Mouse (Mus musculus): ENCODE measurements around the gene H2-D1. TPM values are rescaled to one million over a fixed set of nuclear protein-coding genes. Genes with fewer than 3 reads are reported as not detected.
A peak's percentile ranks its signal among the peaks of the same experiment; 100 is the strongest.
"Not testable (repeated sequence)": the region's sequence is repeated elsewhere in the genome, so short reads cannot be mapped to it uniquely, and the experiment has no call there.

H2-D1 gene
- total RNA-seq, 2 experiments from 2014 or later: 22.1 to 26.7 TPM

DNA sequence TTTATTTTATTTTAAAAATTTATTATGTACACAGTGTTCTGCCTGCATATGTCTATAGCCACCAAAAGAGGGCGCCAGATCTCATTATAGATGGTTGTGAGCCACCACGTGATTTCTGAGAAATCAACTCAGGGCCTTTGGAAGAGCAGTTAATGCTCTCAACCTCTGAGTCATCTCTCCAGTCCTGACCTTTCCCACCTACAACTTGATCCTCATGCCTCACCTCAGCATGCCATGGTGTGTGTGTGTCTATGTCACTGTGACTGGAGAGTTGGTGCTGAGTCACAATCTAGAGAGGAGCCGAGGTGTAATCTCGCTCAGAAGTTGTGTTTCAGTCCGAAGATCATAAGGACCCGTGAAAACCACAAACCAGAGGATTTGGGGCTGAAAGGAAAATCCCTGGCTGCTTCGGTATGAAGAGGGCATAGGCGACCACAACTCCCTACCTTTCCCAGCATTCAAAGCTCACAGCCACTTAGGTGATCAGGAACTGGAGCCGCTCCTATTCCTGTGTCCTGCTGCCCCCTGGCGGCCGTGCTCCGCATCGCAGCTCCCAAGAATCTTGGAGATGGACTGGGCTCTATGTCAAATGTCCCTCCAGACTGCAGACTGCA is 39.2 kb downstream of the H2-D1 start:
- DNase-seq (ENCODE audit: low spot score in 2 of 2): peak; percentile 67 to 91

GRCm38 (mm10) chr17:35303271-35303670 is 40.7 kb downstream of the H2-D1 start:
- DNase-seq (ENCODE audit: low spot score in 2 of 2): no peak

GRCm38 (mm10) chr17:35303756-35304350 is 41.3 kb downstream of the H2-D1 start:
- DNase-seq (ENCODE audit: low spot score in 2 of 2): no peak

DNA sequence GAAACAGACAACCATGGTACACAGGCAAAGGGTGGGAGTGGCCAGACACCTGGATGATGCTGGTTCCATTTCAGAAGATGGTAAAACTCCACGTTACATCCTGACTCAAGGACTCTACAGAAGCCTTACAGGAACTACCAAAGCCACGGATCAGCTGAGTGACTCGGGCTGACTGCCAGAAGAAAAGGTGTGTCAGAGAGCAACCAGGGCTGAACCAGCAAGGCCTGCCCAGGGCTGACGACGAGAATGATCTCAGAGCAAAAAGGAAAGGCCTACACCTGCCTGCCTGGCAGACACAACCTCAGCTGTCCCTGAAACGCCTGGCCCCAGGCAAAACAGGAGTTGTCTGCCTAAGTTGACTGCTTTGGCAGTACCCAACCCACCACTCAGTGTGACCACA is 41.9 kb downstream of the H2-D1 start:
- DNase-seq (ENCODE audit: low spot score in 2 of 2): no peak

- not testable (repeated sequence) for DNase-seq (ENCODE audit: low spot score in 2 of 2)
These were observed 42.4 kb downstream of the H2-D1 start for GRCm38 (mm10) chr17:35304921-35305320.

Small RNA genes within 50 kb of the gene (microRNA-seq; reads per million reads assigned to microRNA genes)
- gene Mir6975 (0 reads per million in 2 experiments), gene Mir8094 (0 reads per million in 2 experiments)

Other genes with a start within 250 kb of the H2-D1 start
- gene Vwa7, start 246.2 kb upstream of the H2-D1 start, total RNA-seq (2021): under 1 TPM; 0.15 to 0.22 TPM
- 1 to 10 TPM in 1 of 2 experiments, not detected in 1; 1.4 TPM for gene Sapcd1, start 234.7 kb upstream of the H2-D1 start, total RNA-seq (2021)
- 1 to 10 TPM; 1.5 to 1.6 TPM for gene Msh5, start 216.0 kb upstream of the H2-D1 start, total RNA-seq (2021)
- 1 to 10 TPM; 7.7 to 8.3 TPM for gene Clic1, start 212.8 kb upstream of the H2-D1 start, total RNA-seq (2021)
- gene Ddah2, start 203.7 kb upstream of the H2-D1 start, total RNA-seq (2021): 10 to 100 TPM in 1 of 2 experiments, 1 to 10 TPM in 1; 9.4 to 11.0 TPM
- gene Ly6g6c, start 197.3 kb upstream of the H2-D1 start, total RNA-seq (2021): not detected
- not detected for gene Mpig6b, start 196.5 kb upstream of the H2-D1 start, total RNA-seq (2021)
- gene Ly6g6e, start 185.8 kb upstream of the H2-D1 start, total RNA-seq (2021): 1 to 10 TPM; 3.6 to 5.0 TPM
- gene Ly6g6d, start 184.7 kb upstream of the H2-D1 start, total RNA-seq (2021): 1 to 10 TPM in 1 of 2 experiments, under 1 TPM in 1; 0.87 to 2.0 TPM
- under 1 TPM; 0.57 to 0.58 TPM for gene Ly6g6f, start 177.1 kb upstream of the H2-D1 start, total RNA-seq (2021)
- gene Abhd16a, start 173.5 kb upstream of the H2-D1 start, total RNA-seq (2021): 100 to 1,000 TPM in 1 of 2 experiments, 10 to 100 TPM in 1; 97.6 to 103 TPM
- not detected for gene Ly6g5c, start 154.5 kb upstream of the H2-D1 start, total RNA-seq (2021)
- under 1 TPM; 0.30 to 0.56 TPM for gene Ly6g5b, start 147.3 kb upstream of the H2-D1 start, total RNA-seq (2021)
- 10 to 100 TPM; 15.2 to 17.1 TPM for gene Gpank1, start 141.3 kb upstream of the H2-D1 start, total RNA-seq (2021)
- 100 to 1,000 TPM; 179 to 185 TPM for gene Csnk2b, start 140.7 kb upstream of the H2-D1 start, total RNA-seq (2021)
- 10 to 100 TPM; 22.5 to 28.9 TPM for gene D17H6S53E, start 136.4 kb upstream of the H2-D1 start, total RNA-seq (2021)
- gene Apom, start 130.7 kb upstream of the H2-D1 start, total RNA-seq (2021): not detected
- gene Bag6, start 127.6 kb upstream of the H2-D1 start, total RNA-seq (2021): 100 to 1,000 TPM; 323 to 339 TPM
- gene Prrc2a, start 97.8 kb upstream of the H2-D1 start, total RNA-seq (2021): 100 to 1,000 TPM; 317 to 343 TPM
- gene Aif1, start 86.7 kb upstream of the H2-D1 start, total RNA-seq (2021): 10 to 100 TPM in 1 of 2 experiments, 1 to 10 TPM in 1; 9.4 to 13.0 TPM
- 1 to 10 TPM; 5.5 to 6.7 TPM for gene Lst1, start 74.3 kb upstream of the H2-D1 start, total RNA-seq (2021)
- under 1 TPM; 0.41 to 0.64 TPM for gene Ltb, start 68.3 kb upstream of the H2-D1 start, total RNA-seq (2021)
- gene Tnf, start 60.7 kb upstream of the H2-D1 start, total RNA-seq (2021): not detected
- gene Lta, start 57.4 kb upstream of the H2-D1 start, total RNA-seq (2021): under 1 TPM; 0.22 to 0.41 TPM
- gene Gm16181, start 41.9 kb upstream of the H2-D1 start, total RNA-seq (2021): not detected
- 100 to 1,000 TPM; 637 to 681 TPM for gene Atp6v1g2, start 29.1 kb upstream of the H2-D1 start, total RNA-seq (2021)
- gene Nfkbil1, start 26.9 kb upstream of the H2-D1 start, total RNA-seq (2021): 10 to 100 TPM; 13.6 to 15.8 TPM
- gene Ddx39b, start 21.0 kb upstream of the H2-D1 start, total RNA-seq (2021): 100 to 1,000 TPM; 210 to 215 TPM
- gene H2-Q1, start 57.7 kb downstream of the H2-D1 start, total RNA-seq (2021): under 1 TPM; 0.15 to 0.25 TPM
- under 1 TPM; 0.46 to 0.50 TPM for gene H2-Q2, start 79.5 kb downstream of the H2-D1 start, total RNA-seq (2021)
- 1 to 10 TPM; 1.5 to 2.4 TPM for gene H2-Q4, start 116.9 kb downstream of the H2-D1 start, total RNA-seq (2021)
- under 1 TPM; 0.20 to 0.52 TPM for gene H2-Q6, start 162.1 kb downstream of the H2-D1 start, total RNA-seq (2021)
- gene H2-Q7, start 176.4 kb downstream of the H2-D1 start, total RNA-seq (2021): under 1 TPM; 0.54 to 0.63 TPM
- under 1 TPM; 0.10 to 0.15 TPM for gene H2-Q10, start 207.4 kb downstream of the H2-D1 start, total RNA-seq (2021)
- under 1 TPM; 0.22 to 0.23 TPM for gene Pou5f1, start 243.3 kb downstream of the H2-D1 start, total RNA-seq (2021)

Data from layer of hippocampus, adult 18-20 months (tissue).